11 mouse cellular contexts compared by ENCODE assay signal in genomic region chr4:135267521-135267920, GRCm38 (mm10). TPM values are rescaled to one million over a fixed set of nuclear protein-coding genes. Genes with fewer than 3 reads are reported as not detected.
A peak's percentile ranks its signal among the peaks of the same experiment; 100 is the strongest.
DNase-seq lines count a peak whose midpoint lies in the region; ATAC-seq and TF ChIP-seq lines count a peak whose summit lies in the region.
"Had no signal": no experiment of that assay in that cellular context is flagged by ENCODE, and none has a peak within 500 bp of the region (broad histone marks: within the 10 kb centered on the region; RNA-seq: fewer than 3 reads in every experiment).

No protein-coding gene starts in this region.

- H3K9me3 ChIP-seq in lung, embryonic 15.5 days, result no peaks in the 10 kb centered on the region
- no peaks in the 10 kb centered on the region for H3K9me3 ChIP-seq in forebrain, embryonic 16.5 days (ENCODE audit: control insufficient read depth, low read length)
- H3K9me3 ChIP-seq in limb, embryonic 15.5 days, result no peaks in the 10 kb centered on the region

- H3K36me3 ChIP-seq in lung, embryonic 15.5 days, result 0 out of 2 replicates have a peak, but pooled peaks cover 2% of the 10 kb centered on the region
- no peaks in the 10 kb centered on the region for H3K36me3 ChIP-seq in forebrain, embryonic 16.5 days (ENCODE audit: control insufficient read depth, insufficient read depth)
- 0 out of 2 replicates have a peak, but pooled peaks cover under 1% of the 10 kb centered on the region for H3K36me3 ChIP-seq in limb, embryonic 15.5 days

- peaks cover 56% of the 10 kb centered on the region for H3K4me1 ChIP-seq in lung, embryonic 15.5 days
- H3K4me1 ChIP-seq in forebrain, embryonic 16.5 days (replicated peaks; ENCODE audit: control insufficient read depth, insufficient read depth, low read length), result peaks cover 46% of the 10 kb centered on the region
- H3K4me1 ChIP-seq in limb, embryonic 15.5 days, result peaks cover 36% of the 10 kb centered on the region
- H3K4me1 ChIP-seq in olfactory bulb, adult 2 months (ENCODE audit: control insufficient read depth, insufficient read depth, low read length), result peaks cover 16% of the 10 kb centered on the region

- H3K9ac ChIP-seq in lung, embryonic 15.5 days, result no peak overlapping the region
- H3K9ac ChIP-seq in forebrain, embryonic 16.5 days (replicated peaks; ENCODE audit: low read depth, low read length), result no peak overlapping the region
- H3K9ac ChIP-seq in limb, embryonic 15.5 days, result no peak overlapping the region

- 46% methylated on average over 8 of the region's 8 CpGs for WGBS in lung, embryonic 15.5 days
- WGBS in forebrain, embryonic 16.5 days, result 26% methylated on average over 8 of the region's 8 CpGs
- 60% methylated on average over 8 of the region's 8 CpGs for whole genome bisulfite sequencing in limb, embryonic 15.5 days
- WGBS in olfactory bulb, adult 2 months, result 41% methylated on average over 8 of the region's 8 CpGs

- TF ChIP-seq POLR2A in olfactory bulb, adult 2 months (IDR thresholded peaks at IDR 0.05; ENCODE audit: insufficient read depth, low read depth, low read length), result no peak

- DNase-seq in lung, postnatal 14 days, result no peak
- no peak for DNase-seq in cerebellum, adult 9-10 months
- DNase-seq in testis, postnatal 14 days (ENCODE audit: low spot score), result no peak
- DNase-seq: cerebellum, adult 18-20 months; gastrocnemius, postnatal 36 days; thymus, postnatal 14 days had no signal

- no peak overlapping the region for H3K4me3 ChIP-seq in lung, embryonic 15.5 days
- no peak overlapping the region for H3K4me3 ChIP-seq in forebrain, embryonic 16.5 days (replicated peaks; ENCODE audit: low read length)
- no peak overlapping the region for H3K4me3 ChIP-seq in limb, embryonic 15.5 days
- peak overlapping the region; percentile 32; the same call in 1 of the 2 replicates for H3K4me3 ChIP-seq in olfactory bulb, adult 2 months (ENCODE audit: insufficient read depth, low read depth, low read length)

- no peak for TF ChIP-seq CTCF in olfactory bulb, adult 2 months (IDR thresholded peaks at IDR 0.05; ENCODE audit: insufficient read depth, low read depth, low read length)

- H3K4me2 ChIP-seq in lung, embryonic 15.5 days, result peak overlapping the region; percentile 37
- peak overlapping the region; percentile 6 for H3K4me2 ChIP-seq in forebrain, embryonic 16.5 days (ENCODE audit: low read length)
- H3K4me2 ChIP-seq in limb, embryonic 15.5 days, result no peak overlapping the region

- no peak for ATAC-seq in lung, embryonic 15.5 days (ENCODE audit: borderline replicate concordance, extremely low read depth, low FRiP score, low TSS enrichment)
- ATAC-seq in forebrain, embryonic 16.5 days, result no peak
- ATAC-seq in limb, embryonic 15.5 days (ENCODE audit: insufficient number of reproducible peaks, low FRiP score, low TSS enrichment, low read depth), result no peak
- no peak for ATAC-seq in erythroblast, adult 5-6 weeks (replicated peaks; ENCODE audit: low FRiP score, poor library complexity, severe bottlenecking)

- H3K27me3 ChIP-seq in lung, embryonic 15.5 days, result no peaks in the 10 kb centered on the region
- H3K27me3 ChIP-seq in forebrain, embryonic 16.5 days (replicated peaks; ENCODE audit: control insufficient read depth, insufficient read depth, low read length), result no peaks in the 10 kb centered on the region
- H3K27me3 ChIP-seq in limb, embryonic 15.5 days, result no peaks in the 10 kb centered on the region

- H3K27ac ChIP-seq in lung, embryonic 15.5 days, result peak overlapping the region; percentile 60
- no peak overlapping the region for H3K27ac ChIP-seq in forebrain, embryonic 16.5 days (ENCODE audit: low read length)
- 0 out of 2 replicates have a peak overlapping the region, but pooled peaks have one; percentile 12 for H3K27ac ChIP-seq in limb, embryonic 15.5 days
- H3K27ac ChIP-seq in olfactory bulb, adult 2 months (ENCODE audit: insufficient read depth, low read depth, low read length), result peak overlapping the region; percentile 40

RNA-seq across cellular contexts. Expression of gene Clic4, which starts 5.1 kb away (rescaled TPM):
- polyA plus RNA-seq in lung, embryonic 15.5 days (2015; fragmentation: Nextera tagmentation; extraction: Ambion mirVana), result 181 and 185 TPM in 2 replicates
- 97.8 and 125 TPM in 2 replicates for polyA plus RNA-seq in forebrain, embryonic 16.5 days (2015; fragmentation: Nextera tagmentation; extraction: Ambion mirVana)
- polyA plus RNA-seq in limb, embryonic 15.5 days (2015; fragmentation: Nextera tagmentation; extraction: Ambion mirVana), result 117 and 133 TPM in 2 replicates
- polyA plus RNA-seq in olfactory bulb, adult 2 months (2012; ENCODE audit: insufficient read depth, insufficient read length, low replicate concordance, missing spikeins), result not detected in 2 replicates
- total RNA-seq in erythroblast, adult 5-6 weeks (2015; ENCODE audit: low replicate concordance), result 24.6 and 29.9 TPM in 2 replicates
- 35.4 and 44.6 TPM in 2 replicates for total RNA-seq in erythroblast, adult 5-6 weeks (2017; ENCODE audit: low replicate concordance)
